Mouse (Mus musculus) erythroblast, embryonic 14.5 days (primary cell): ENCODE measurements around the gene Rpl19. TPM values are rescaled to one million over a fixed set of nuclear protein-coding genes. Genes with fewer than 3 reads are reported as not detected.

Experiments
- H3K27me3 ChIP-seq: 2 replicates; pipeline ENCODE4 v1.6.1; 2012; ENCODE audit warnings: inconsistent platforms; ENCODE audit not compliant: control insufficient read depth
- H3K36me3 ChIP-seq: 2 replicates; pipeline ENCODE4 v1.6.1; 2012; ENCODE audit warnings: mild to moderate bottlenecking, inconsistent platforms; ENCODE audit not compliant: control insufficient read depth
- H3K4me1 ChIP-seq: 2 replicates; pipeline ENCODE4 v1.6.1; 2012; ENCODE audit warnings: inconsistent platforms; ENCODE audit not compliant: control insufficient read depth
- H3K4me3 ChIP-seq: replicated peaks from 2 replicates; pipeline ENCODE3; 2012; ENCODE audit warnings: moderate library complexity, mild to moderate bottlenecking, inconsistent platforms
- H3K9me3 ChIP-seq: 2 replicates; pipeline ENCODE4 v1.6.1; 2012; ENCODE audit warnings: low read length, inconsistent platforms, mixed read lengths; ENCODE audit not compliant: control insufficient read depth
- GATA1 ChIP-seq: IDR thresholded peaks from 2 replicates; pipeline ENCODE4 v1.6.1; 2012; ENCODE audit warnings: low read length, inconsistent platforms, mixed read lengths
- TAL1 ChIP-seq: IDR thresholded peaks from 3 replicates; pipeline ENCODE4 v1.6.1; 2012; ENCODE audit warnings: low read length, inconsistent platforms, mixed read lengths
- polyA plus RNA-seq: library from polyadenylated mRNA; stranded (reverse); fragments of >175 nt; gene quantifications from 2 replicates; pipeline ENCODE4 v1.2.3, GENCODE M21; 2012

Rpl19 gene
- polyA plus RNA-seq, 1 experiment = 241 TPM

- no peak for TF ChIP-seq TAL1
- no peak for TF ChIP-seq GATA1
- 0 out of 2 replicates have a peak, but pooled peaks cover 2% of the 10 kb centered on the region for H3K9me3 ChIP-seq
These were observed 39.6 kb upstream of the Rpl19 start for GRCm38 (mm10) chr11:97986738-97987465.

GRCm38 (mm10) chr11:97987551-97988526 lies 38.7 kb upstream of the Rpl19 start:
- TF ChIP-seq GATA1 = no peak
- TF ChIP-seq TAL1 = no peak
- Histone ChIP-seq H3K4me3 (peak overlapping the region; percentile 69), H3K4me1 (peaks cover 43% of the 10 kb centered on the region), H3K27me3 (peaks cover 47% of the 10 kb centered on the region), H3K9me3 (0 out of 2 replicates have a peak, but pooled peaks cover 2% of the 10 kb centered on the region), H3K36me3 (no peaks in the 10 kb centered on the region)

More at GRCm38 (mm10) chr11:97986738-97987465, 39.6 kb upstream of the Rpl19 start:
- Histone ChIP-seq H3K36me3 (no peaks in the 10 kb centered on the region), H3K4me3 (peak overlapping the region; percentile 69), H3K4me1 (peaks cover 43% of the 10 kb centered on the region), H3K27me3 (peaks cover 45% of the 10 kb centered on the region)

- H3K4me3 ChIP-seq = peak overlapping the region; percentile 69
- H3K36me3 ChIP-seq = no peaks in the 10 kb centered on the region
- H3K27me3 ChIP-seq = peaks cover 47% of the 10 kb centered on the region
- peaks cover 43% of the 10 kb centered on the region for H3K4me1 ChIP-seq
- TF ChIP-seq TAL1 (no peak), GATA1 (no peak)
- 0 out of 2 replicates have a peak, but pooled peaks cover 2% of the 10 kb centered on the region for H3K9me3 ChIP-seq
These were observed 37.9 kb upstream of the Rpl19 start for GRCm38 (mm10) chr11:97988530-97989096.

GRCm38 (mm10) chr11:97994539-97995100 lies 31.9 kb upstream of the Rpl19 start:
- peaks cover 28% of the 10 kb centered on the region for H3K4me1 ChIP-seq
- H3K9me3 ChIP-seq = no peaks in the 10 kb centered on the region
- H3K36me3 ChIP-seq = no peaks in the 10 kb centered on the region
- peaks cover 35% of the 10 kb centered on the region for H3K27me3 ChIP-seq
- TF ChIP-seq GATA1 = no peak; the same call in 1 of the 2 replicates
- TF ChIP-seq TAL1 = no peak
- peak overlapping the region; percentile 52 for H3K4me3 ChIP-seq

GRCm38 (mm10) chr11:97995564-97996288 lies 30.8 kb upstream of the Rpl19 start, which contains the start of gene Arl5c:
Arl5c (minus strand) TSS chr11:97996181.
- TF ChIP-seq TAL1 = no peak
- no peak for TF ChIP-seq GATA1
- Histone ChIP-seq H3K27me3 (peaks cover 37% of the 10 kb centered on the region), H3K4me1 (peaks cover 19% of the 10 kb centered on the region), H3K9me3 (no peaks in the 10 kb centered on the region), H3K4me3 (peak within 1 kb of the TSS; percentile 52), H3K36me3 (no peaks in the 10 kb centered on the region)

- TF ChIP-seq GATA1 = no peak
- Histone ChIP-seq H3K27me3 (peaks cover 45% of the 10 kb centered on the region), H3K4me1 (peaks cover 22% of the 10 kb centered on the region), H3K9me3 (no peaks in the 10 kb centered on the region), H3K36me3 (no peaks in the 10 kb centered on the region), H3K4me3 (no peak overlapping the region)
These were observed 29.8 kb upstream of the Rpl19 start for GRCm38 (mm10) chr11:97996691-97997090.

- H3K36me3 ChIP-seq = no peaks in the 10 kb centered on the region
- no peaks in the 10 kb centered on the region for H3K9me3 ChIP-seq
- no peak overlapping the region for H3K4me3 ChIP-seq
- TF ChIP-seq TAL1 = no peak
- no peak for TF ChIP-seq GATA1
- peaks cover 48% of the 10 kb centered on the region for H3K27me3 ChIP-seq
- H3K4me1 ChIP-seq = peaks cover 22% of the 10 kb centered on the region
These were observed 29.0 kb upstream of the Rpl19 start for GRCm38 (mm10) chr11:97997387-97997960.
